Mouse (Mus musculus): Measurements from ENCODE around the gene Rasgrf1.
"Not testable (repeated sequence)": the region's sequence is repeated elsewhere in the genome, so short reads cannot be mapped to it uniquely, and the experiment has no call there.

The Rasgrf1 gene

GRCm38 (mm10) chr9:90038535-90038934 is 128.8 kb downstream of the Rasgrf1 start:
- ATAC-seq (ENCODE audit: low TSS enrichment) = no peak

DNA sequence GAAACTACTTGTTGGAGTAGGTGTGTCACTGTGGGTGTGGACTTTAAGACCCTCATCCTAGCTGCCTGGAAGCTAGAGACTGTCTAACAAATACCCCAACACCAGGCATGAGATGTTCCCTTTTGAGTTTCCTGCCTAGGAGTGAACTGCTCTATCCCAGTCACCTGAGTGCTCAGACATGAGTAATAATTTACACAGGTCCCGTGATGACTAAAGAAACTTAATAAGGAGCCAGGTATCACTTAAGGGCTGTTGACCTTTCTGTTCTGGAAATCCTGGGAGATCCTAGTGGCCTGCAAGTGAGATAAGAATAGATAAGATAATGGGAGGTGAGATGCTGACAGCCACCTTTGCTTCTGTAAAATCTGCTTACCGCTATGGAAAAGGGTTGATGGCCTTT is 131.2 kb downstream of the Rasgrf1 start:
- no peak for ATAC-seq (ENCODE audit: low TSS enrichment)

- ATAC-seq (ENCODE audit: low TSS enrichment) = no peak
Observed at GRCm38 (mm10) chr9:90041556-90041955, 131.8 kb downstream of the Rasgrf1 start.

- ATAC-seq (ENCODE audit: low TSS enrichment) = not testable (repeated sequence)
Observed at GRCm38 (mm10) chr9:90042906-90043305, 133.2 kb downstream of the Rasgrf1 start.

- no peak for ATAC-seq (ENCODE audit: low TSS enrichment)
Observed at GRCm38 (mm10) chr9:90045191-90045590, 135.5 kb downstream of the Rasgrf1 start.

DNA sequence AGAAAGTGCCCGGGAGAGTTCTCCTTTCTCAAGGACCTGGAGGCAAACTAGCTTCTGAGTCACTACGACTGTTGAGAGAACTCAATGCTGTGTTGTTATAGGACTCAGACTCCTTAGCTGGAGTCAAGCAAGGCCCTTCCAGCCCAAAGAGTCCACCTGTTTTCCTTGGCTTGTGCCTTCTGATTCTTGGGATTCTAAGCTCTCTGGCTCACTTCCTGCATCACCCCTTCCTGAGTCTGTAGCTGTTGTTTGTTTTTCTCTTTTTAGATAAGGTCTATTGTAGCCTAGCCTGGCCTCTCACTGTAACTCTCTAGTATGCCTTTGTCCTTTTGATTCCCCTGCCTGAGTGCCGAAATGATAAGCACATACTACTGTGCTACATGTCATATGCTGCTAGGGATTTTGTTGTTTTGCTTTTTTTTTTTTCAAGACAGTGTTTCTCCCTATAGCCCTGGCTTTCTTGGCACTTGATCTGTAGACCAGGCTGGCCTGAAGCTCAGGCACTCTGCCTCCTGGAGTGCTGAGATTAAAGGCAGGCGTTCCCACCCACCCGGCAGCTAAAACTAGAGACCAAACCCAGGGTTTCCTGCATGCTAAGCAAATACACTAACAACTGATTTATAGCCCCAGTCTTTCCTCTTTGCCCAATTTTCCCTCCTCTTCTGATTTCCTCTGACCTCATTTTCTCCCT is 138.4 kb downstream of the Rasgrf1 start:
- no peak for ATAC-seq (ENCODE audit: low TSS enrichment)

- no peak for ATAC-seq (ENCODE audit: low TSS enrichment)
Observed at GRCm38 (mm10) chr9:90053852-90054251, 144.1 kb downstream of the Rasgrf1 start, which contains the start of gene Ctsh. TSS of gene Ctsh (plus strand) at chr9:90054152.

DNA sequence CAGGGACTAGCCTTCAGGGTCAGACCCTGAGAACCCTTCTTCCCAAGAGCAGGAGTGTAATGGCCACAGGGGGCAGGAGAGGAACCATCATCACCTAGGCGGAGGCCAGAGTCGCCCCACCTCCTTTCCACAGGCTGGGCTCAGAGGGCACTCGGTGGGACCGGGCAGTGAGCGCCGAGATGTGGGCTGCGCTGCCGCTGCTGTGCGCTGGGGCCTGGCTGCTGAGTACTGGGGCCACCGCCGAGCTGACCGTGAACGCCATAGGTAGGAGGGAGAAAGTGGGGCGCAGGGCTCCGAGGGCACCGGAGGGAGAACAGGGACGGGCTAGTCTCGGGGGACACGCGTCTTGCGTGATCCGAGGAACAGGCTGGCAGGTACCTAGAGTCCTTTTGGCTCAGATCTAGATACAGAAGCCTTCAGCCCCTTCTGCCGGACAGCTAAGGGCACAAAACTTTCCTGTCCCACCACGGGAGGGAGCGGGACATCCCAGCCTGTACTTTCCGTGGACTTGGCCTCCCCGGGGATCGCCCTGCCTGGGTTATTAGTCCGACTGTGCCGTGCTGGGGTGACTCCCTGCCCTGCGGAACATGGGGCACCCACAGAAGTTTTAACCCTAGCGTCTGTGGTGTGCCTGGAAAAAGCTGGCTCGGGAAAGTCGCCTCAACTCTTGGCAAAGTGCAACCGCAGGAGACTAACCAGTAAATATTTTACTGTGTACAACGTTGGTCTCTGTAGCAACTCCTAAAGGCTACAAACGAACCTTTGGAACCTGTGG is 144.8 kb downstream of the Rasgrf1 start:
- ATAC-seq (ENCODE audit: low TSS enrichment) = peak; percentile 67

DNA sequence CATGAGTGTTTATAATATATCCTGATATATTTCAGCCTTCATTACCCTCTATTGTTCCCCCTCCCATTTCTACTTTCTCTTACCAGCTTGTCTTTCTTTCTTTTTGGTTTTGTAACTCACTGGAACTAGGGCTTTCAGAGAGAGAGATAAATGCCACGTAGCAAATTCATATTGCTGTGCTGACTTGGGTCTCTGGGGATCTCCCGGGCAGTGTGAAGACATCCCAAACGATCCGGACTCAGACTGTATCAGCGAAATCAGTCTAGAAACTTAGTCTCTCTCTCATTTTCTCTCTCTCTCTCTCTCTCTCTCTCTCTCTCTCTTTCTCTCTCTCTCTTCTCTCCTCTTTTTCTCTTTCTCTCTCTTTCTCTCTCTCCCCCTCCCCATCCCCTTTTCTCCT is 145.7 kb downstream of the Rasgrf1 start:
- ATAC-seq (ENCODE audit: low TSS enrichment) = no peak

- no peak for ATAC-seq (ENCODE audit: low TSS enrichment)
Observed at GRCm38 (mm10) chr9:90055911-90056310, 146.2 kb downstream of the Rasgrf1 start.

DNA sequence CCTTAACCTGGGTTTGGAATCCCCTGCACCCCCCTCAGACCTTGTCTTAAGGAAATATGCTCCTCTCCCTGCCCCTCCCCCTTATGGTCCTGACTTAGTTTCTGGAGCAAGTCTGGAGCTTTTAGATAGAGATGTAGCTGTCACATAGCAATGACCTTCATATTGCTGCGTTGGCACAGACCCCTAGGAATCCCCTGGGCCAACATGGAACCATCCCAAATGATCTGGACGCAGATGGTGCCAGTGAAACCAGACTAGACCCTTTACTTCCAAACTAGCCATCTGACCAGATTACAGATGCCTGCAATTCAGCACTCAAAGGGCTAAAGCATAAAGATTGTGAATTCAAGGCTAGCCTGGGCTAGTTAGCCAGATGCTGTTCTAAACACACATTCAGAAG is 147.0 kb downstream of the Rasgrf1 start:
- no peak for ATAC-seq (ENCODE audit: low TSS enrichment)

DNA sequence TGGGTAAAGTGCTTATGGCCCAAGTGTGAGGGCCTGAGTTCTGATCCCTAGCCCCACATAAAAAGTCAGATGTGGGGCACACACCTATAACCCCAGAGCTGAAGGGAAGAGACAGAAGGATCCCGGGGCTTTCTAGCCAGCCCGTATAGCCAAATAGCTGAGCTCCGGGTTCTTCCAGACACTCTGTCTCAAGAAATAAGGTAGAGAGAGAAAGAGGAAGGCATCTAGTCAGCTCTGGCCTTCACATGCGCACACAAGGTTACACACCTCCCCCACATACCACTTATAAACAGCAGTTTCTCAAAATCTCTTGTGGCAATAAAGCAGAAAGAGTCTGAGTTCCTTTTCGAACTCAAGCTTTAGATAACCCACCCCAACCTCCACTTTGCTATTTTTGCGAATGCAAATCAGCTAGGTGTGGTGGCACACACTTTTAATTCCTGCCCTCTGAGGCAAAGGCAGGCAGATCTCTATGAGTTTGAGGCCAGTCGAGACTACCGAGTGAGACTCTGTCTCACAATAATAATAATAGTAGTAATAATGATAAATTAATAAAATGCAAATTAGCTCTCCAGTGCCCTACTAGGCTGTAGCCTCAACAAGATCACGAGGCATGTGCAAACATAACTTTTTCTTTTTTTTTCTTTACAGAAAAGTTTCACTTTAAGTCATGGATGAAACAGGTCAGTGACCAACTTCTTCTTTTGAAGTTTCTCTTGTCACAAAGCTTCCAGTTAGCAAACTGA is 150.3 kb downstream of the Rasgrf1 start:
- ATAC-seq (ENCODE audit: low TSS enrichment) = no peak

DNA sequence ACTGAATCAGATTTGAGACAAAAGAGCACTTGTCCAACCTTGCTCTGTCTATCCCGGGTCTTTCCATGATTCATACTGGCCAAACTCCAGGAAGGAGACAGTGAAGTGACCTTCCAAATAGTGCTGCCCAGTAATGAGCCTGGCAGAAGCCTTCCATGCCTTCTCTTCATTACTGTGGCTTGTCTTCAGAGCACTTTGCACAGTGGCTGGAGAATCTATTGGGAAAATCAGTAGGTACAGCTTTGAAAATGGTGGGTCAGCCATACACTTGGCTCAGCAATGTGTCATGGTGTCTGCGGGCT is 150.8 kb downstream of the Rasgrf1 start:
- no peak for ATAC-seq (ENCODE audit: low TSS enrichment)

DNA sequence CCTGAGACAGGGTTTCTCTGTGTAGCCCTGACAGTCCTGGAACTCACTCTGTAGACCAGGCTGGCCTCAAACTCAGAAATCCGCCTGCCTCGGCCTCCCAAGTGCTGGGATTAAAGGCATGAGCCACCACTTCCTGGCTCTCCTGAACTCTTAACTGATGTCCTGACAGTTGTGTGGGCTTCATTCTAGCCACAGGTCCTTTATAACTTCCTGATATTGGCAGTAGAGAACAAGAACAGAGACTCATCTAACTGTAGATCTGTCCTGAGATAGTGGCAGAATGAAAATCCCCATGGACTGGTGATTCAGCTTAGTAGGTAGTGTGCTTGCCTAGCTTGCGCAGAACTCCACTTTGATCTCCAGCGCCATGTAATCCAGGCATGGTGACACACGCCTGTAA is 151.2 kb downstream of the Rasgrf1 start:
- ATAC-seq (ENCODE audit: low TSS enrichment) = not testable (repeated sequence)

DNA sequence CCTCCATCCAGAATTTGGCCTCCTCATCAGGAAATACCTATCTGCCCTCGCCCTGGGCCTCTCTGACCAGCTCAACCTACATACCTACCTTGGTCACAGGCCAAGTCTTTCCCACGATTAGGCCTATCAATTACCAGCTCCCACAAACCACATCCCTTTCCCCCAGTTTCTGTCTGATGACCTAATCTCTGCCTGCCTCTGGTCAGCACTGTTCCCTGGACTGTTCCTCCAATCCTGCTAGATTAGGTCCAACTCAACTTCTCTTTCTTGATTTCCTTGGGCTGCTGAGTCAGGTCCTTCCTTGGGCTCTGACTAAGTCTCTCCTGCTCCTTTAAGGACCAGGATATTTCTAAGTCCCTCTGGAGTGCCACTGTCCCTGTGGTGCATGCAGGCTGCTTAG is 157.6 kb downstream of the Rasgrf1 start:
- ATAC-seq (ENCODE audit: low TSS enrichment) = no peak

- no peak for ATAC-seq (ENCODE audit: low TSS enrichment)
Observed at GRCm38 (mm10) chr9:90068786-90069185, 159.1 kb downstream of the Rasgrf1 start.

DNA sequence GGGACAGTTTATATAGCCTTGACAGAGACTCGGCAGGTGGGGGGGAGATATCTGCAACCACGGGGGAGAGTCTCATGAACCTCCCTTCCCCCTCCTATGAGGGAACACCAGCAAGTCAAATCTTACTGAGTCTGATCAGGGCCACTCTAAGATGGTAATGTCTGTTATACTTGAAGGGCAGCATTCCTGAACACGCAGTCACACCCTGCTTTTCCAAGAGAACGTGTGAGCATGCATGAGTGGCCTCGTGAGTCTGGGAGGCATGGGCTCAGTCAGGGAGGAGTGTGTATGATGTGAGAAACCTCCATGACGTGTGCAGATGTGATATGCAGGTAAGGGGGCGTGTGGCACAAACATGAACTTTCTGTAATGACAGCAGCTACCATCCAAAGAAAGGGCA is 159.8 kb downstream of the Rasgrf1 start:
- no peak for ATAC-seq (ENCODE audit: low TSS enrichment)

DNA sequence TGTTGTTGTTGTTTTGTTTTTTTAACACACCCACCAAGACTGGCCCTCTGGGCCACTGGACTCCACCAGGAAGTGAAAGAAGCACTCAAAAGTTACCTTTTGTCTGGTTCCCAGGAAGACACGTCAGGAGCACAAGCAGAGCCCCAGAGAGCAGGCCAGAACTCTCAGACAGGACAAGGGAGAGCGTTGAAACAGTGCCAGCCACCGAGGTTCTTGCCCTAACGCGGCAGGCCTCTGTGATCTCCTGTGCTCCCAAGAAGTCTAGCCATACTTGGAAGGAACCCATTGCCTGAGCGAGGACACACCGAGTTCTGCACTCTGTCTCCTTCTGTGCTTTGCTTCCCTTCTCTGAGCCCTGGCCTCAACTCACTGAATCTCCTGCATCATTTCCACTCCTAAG is 160.5 kb downstream of the Rasgrf1 start:
- ATAC-seq (ENCODE audit: low TSS enrichment) = no peak

DNA sequence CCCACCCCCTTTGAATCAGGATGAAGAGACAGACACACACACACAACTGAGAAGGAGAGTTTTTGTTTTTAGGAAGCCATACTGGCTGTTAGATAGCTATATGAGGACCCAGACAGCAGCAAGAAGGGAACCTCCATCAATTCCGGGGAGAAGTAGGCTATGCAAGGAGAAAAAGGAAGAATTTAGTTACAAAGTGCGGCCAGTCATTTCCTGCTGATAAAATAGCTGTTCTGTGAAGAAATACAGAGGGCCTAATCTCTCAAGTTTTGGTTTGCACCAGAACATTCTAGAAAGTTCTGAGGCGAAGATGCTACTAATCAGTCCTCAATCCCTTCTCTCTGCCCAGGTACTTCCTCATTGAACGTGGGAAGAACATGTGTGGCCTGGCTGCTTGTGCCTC is 165.6 kb downstream of the Rasgrf1 start:
- ATAC-seq (ENCODE audit: low TSS enrichment) = no peak

- ATAC-seq (ENCODE audit: low TSS enrichment) = no peak
Observed at GRCm38 (mm10) chr9:90076131-90076530, 166.4 kb downstream of the Rasgrf1 start.

All from frontal cortex, adult (tissue).